Mouse (Mus musculus) cerebellum, postnatal 25 days (tissue): ENCODE results near the gene Tmem221.

Source experiments
- DNase-seq, 2 experiments: peaks; one replicate each; pipeline ENCODE4 v3.0.0; 2021; ENCODE audit warnings: mixed read lengths in 2 of 2

Tmem221 gene

GRCm38 (mm10) chr8:71558071-71558957 is at the start of gene Tmem221:
Gene Tmem221, minus strand, starts transcription at chr8:71558871.
- DNase-seq, result no peak

GRCm38 (mm10) chr8:71604021-71604420 is 45.4 kb upstream of the Tmem221 start:
- no peak for DNase-seq

- peak; percentile 38 to 60 for DNase-seq
Measured at GRCm38 (mm10) chr8:71602666-71603334, 44.1 kb upstream of the Tmem221 start.

GRCm38 (mm10) chr8:71601939-71602665 is 43.4 kb upstream of the Tmem221 start:
- DNase-seq, result no peak

GRCm38 (mm10) chr8:71598841-71599240 is 40.2 kb upstream of the Tmem221 start:
- DNase-seq, result no peak

- no peak for DNase-seq
Measured at GRCm38 (mm10) chr8:71598375-71598774, 39.7 kb upstream of the Tmem221 start.

GRCm38 (mm10) chr8:71597451-71597850 is 38.8 kb upstream of the Tmem221 start, which contains the start of gene Fam129c:
Gene Fam129c, plus strand, starts transcription at chr8:71597648.
- no peak for DNase-seq

GRCm38 (mm10) chr8:71596798-71597197 is 38.1 kb upstream of the Tmem221 start:
- DNase-seq, result no peak

GRCm38 (mm10) chr8:71596384-71596783 is 37.7 kb upstream of the Tmem221 start:
- no peak for DNase-seq

- peak; percentile 95 to 98 for DNase-seq
Measured at GRCm38 (mm10) chr8:71595862-71596261, 37.2 kb upstream of the Tmem221 start.

GRCm38 (mm10) chr8:71594324-71594722 is 35.7 kb upstream of the Tmem221 start:
- DNase-seq, result no peak

GRCm38 (mm10) chr8:71593556-71594323 is 35.1 kb upstream of the Tmem221 start:
- DNase-seq, result no peak

- DNase-seq, result peak; percentile 96
Measured at GRCm38 (mm10) chr8:71592374-71593170, 33.9 kb upstream of the Tmem221 start.

- DNase-seq, result peak; percentile 98
Measured at GRCm38 (mm10) chr8:71591471-71592373, 33.1 kb upstream of the Tmem221 start, which contains the start of gene Pgls. Gene Pgls, plus strand, starts transcription at chr8:71592176.

- no peak for DNase-seq
Measured at GRCm38 (mm10) chr8:71591017-71591416, 32.3 kb upstream of the Tmem221 start.

GRCm38 (mm10) chr8:71588762-71589161 is 30.1 kb upstream of the Tmem221 start:
- DNase-seq, result no peak

- DNase-seq, result peak; percentile 59 to 71
Measured at GRCm38 (mm10) chr8:71586891-71587290, 28.2 kb upstream of the Tmem221 start.

- DNase-seq, result no peak
Measured at GRCm38 (mm10) chr8:71580201-71580600, 21.5 kb upstream of the Tmem221 start.

GRCm38 (mm10) chr8:71579476-71579875 is 20.8 kb upstream of the Tmem221 start:
- peak in 1 of 2 experiments; percentile 55 for DNase-seq

GRCm38 (mm10) chr8:71579009-71579408 is 20.3 kb upstream of the Tmem221 start:
- no peak for DNase-seq
